Mouse (Mus musculus) heart, embryonic 14.5 days (tissue): Measurements from ENCODE around the gene Sf3a1. TPM values are rescaled to one million over a fixed set of nuclear protein-coding genes. Genes with fewer than 3 reads are reported as not detected.

Source experiments
- ATAC-seq: fragments of 200-750 bp; cut with Nextera tagmentation; 2 replicates; pipeline ENCODE4 v1.8.0; 2017; ENCODE audit warnings: low read depth, moderate TSS enrichment; ENCODE audit not compliant: insufficient number of reproducible peaks, insufficient read depth, low FRiP score
- H3K27ac ChIP-seq, 2 experiments: fragments of 200-500 bp in 1 of 2; fragments of 300-500 bp in 1 of 2; sonication (generic) in 1 of 2; replicated peaks in 1 of 2; 2 replicates each; pipeline ENCODE4 v1.5.1; 2012 to 2014; ENCODE audit warnings: low read depth in 2 of 2, low read length in 2 of 2, control low read depth in 1 of 2, mild to moderate bottlenecking in 1 of 2, mixed read lengths in 1 of 2; ENCODE audit not compliant: control insufficient read depth in 1 of 2, insufficient read depth in 1 of 2
- H3K27me3 ChIP-seq: fragments of 300-500 bp; sonication (generic); 2 replicates; pipeline ENCODE4 v1.6.1; 2014; ENCODE audit warnings: mild to moderate bottlenecking, low read length, control low read depth; ENCODE audit not compliant: control insufficient read depth, insufficient read depth
- H3K36me3 ChIP-seq: fragments of 300-500 bp; sonication (generic); 2 replicates; pipeline ENCODE4 v1.6.1; 2014; ENCODE audit warnings: mild to moderate bottlenecking, control low read depth, low read length, mixed read lengths; ENCODE audit not compliant: control insufficient read depth, insufficient read depth
- H3K4me1 ChIP-seq, 2 experiments: fragments of 200-500 bp in 1 of 2; fragments of 300-500 bp in 1 of 2; sonication (generic) in 1 of 2; 2 replicates each; pipeline ENCODE4 v1.6.1; 2012 to 2014; ENCODE audit warnings: low read length in 2 of 2, control low read depth in 1 of 2, mixed read lengths in 1 of 2; ENCODE audit not compliant: control insufficient read depth in 2 of 2, insufficient read depth in 2 of 2
- H3K4me2 ChIP-seq: fragments of 300-500 bp; sonication (generic); 2 replicates; pipeline ENCODE4 v1.6.1; 2014; ENCODE audit warnings: mild to moderate bottlenecking, low read length
- H3K4me3 ChIP-seq, 2 experiments: fragments of 200-500 bp in 1 of 2; fragments of 300-500 bp in 1 of 2; sonication (generic) in 1 of 2; 2 replicates each; pipeline ENCODE4 v1.5.1; 2012 to 2014; ENCODE audit warnings: low read length in 2 of 2, mild to moderate bottlenecking in 2 of 2, control low read depth in 1 of 2, low read depth in 1 of 2, moderate library complexity in 1 of 2; ENCODE audit not compliant: control insufficient read depth in 1 of 2, insufficient read depth in 1 of 2
- H3K9ac ChIP-seq: fragments of 300-500 bp; sonication (generic); 2 replicates; pipeline ENCODE4 v1.6.1; 2014; ENCODE audit warnings: mild to moderate bottlenecking, low read length
- H3K9me3 ChIP-seq: fragments of 300-500 bp; sonication (generic); 2 replicates; pipeline ENCODE4 v1.6.1; 2016; ENCODE audit warnings: low read length, control low read depth; ENCODE audit not compliant: control insufficient read depth
- WGBS: fragments of 180-500 bp; shearing (Covaris S2); extraction: QIAGEN DNeasy Blood & Tissue Kit; methylation state at CpG from one replicate; pipeline ENCODE4 v1.1.7; 2014; 5-methylcytosine and 5-hydroxymethylcytosine counted together
- polyA plus RNA-seq: library from polyadenylated mRNA; unstranded; fragments of >200 nt; fragmentation: Nextera tagmentation; extraction: Ambion mirVana; gene quantifications from 2 replicates; pipeline ENCODE4 v1.2.1, GENCODE M21; 2014

Gene Sf3a1
- polyA plus RNA-seq, 1 experiment from 2014 or later, result 31.6 TPM

DNA sequence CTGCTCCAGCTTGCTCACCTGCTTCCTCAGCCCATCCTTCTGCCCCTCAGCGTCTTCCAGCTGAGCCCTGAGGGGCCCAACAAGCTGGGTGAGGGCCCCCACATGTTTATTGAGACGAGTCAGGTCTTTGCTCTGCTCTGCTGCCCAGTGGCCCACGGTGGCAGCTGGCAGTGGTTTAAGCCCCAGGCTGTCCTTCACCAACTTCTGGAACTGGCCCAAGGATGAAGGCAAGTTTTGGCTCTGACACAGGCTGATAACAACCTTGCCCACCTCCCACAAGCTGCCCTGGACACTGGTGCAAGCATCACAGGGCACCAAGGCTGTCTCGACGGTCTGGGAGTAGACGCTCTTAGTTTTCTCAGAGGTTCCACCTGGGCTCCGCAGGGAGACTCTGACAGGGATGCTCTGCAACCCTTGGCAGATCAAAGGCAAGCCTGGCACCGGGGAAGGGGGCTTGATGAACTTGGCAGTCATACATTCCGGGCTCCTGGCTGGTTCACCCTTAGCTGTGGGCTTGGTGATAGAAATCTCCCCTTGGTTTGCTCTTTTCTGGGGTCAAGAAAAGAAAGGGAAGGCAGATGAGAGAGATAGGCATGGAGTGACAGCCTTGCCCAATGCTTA, 11.5 kb upstream of the Sf3a1 start:
- no peak overlapping the region for H3K9ac ChIP-seq
- peaks cover 22% of the 10 kb centered on the region for H3K36me3 ChIP-seq
- no peak overlapping the region for H3K4me2 ChIP-seq
- no peaks in the 10 kb centered on the region for H3K9me3 ChIP-seq
- no peak overlapping the region for H3K4me3 ChIP-seq
- H3K27ac ChIP-seq, result no peak overlapping the region
- no peaks in the 10 kb centered on the region for H3K27me3 ChIP-seq
- 83% methylated on average over 9 of the region's 9 CpGs for WGBS
- no peak for ATAC-seq
- peaks cover 0 to 2% of the 10 kb centered on the region in 2 experiments; a peak in 1 of 4 replicates for H3K4me1 ChIP-seq

DNA sequence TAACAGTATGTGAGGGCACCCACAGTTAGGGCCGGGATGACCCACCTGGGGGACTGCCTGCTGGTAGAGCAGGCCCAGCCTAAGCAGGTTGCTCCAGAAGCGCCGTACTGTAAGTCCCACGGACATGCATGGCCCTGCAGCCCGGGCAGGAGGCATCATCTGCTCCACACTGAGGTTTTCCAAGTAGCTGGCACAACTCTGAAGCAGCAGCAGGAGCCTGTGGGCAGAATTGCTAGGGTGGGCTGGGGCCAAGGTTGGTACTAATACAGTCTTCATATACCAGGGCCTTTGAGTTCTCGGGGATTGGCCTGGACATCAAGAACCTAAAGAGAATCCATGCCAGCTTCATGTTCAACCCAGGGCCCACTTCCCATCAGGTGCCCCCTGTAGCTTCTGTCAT, 10.3 kb upstream of the Sf3a1 start:
- Histone ChIP-seq H3K36me3 (peaks cover 14% of the 10 kb centered on the region; the same call in 1 of the 2 replicates), H3K4me3 (no peak overlapping the region), H3K27ac (no peak overlapping the region), H3K9ac (no peak overlapping the region), H3K9me3 (no peaks in the 10 kb centered on the region), H3K27me3 (no peaks in the 10 kb centered on the region), H3K4me2 (no peak overlapping the region), H3K4me1 (peaks cover 0 to 2% of the 10 kb centered on the region in 2 experiments; a peak in 1 of 4 replicates)
- WGBS, result 84% methylated on average over 6 of the region's 6 CpGs
- ATAC-seq, result no peak

DNA sequence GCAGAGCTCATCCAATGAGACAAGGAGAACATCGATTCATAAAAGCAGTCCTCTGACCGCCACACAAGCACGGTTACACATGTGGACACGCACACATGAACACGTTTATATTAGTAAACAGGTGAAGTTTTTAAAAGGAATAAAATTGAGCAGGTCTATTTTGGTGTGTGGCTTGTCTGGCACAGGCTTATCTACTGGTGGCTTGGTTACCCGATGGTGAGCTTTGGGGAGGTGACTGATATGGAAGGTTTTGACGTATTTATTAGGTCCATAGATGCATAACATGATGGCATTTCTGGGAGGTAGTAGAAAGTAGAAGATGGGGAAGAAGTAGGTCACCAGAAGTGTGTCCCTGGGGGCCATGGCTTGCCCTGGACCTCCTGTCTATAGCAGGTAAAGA, 6.5 kb upstream of the Sf3a1 start:
- no peak overlapping the region for H3K9ac ChIP-seq
- no peaks in the 10 kb centered on the region for H3K9me3 ChIP-seq
- 81% methylated on average over 7 of the region's 7 CpGs for WGBS
- no peak for ATAC-seq
- no peaks in the 10 kb centered on the region for H3K27me3 ChIP-seq
- no peak overlapping the region for H3K4me3 ChIP-seq
- H3K27ac ChIP-seq, result no peak overlapping the region
- H3K4me2 ChIP-seq, result no peak overlapping the region
- H3K4me1 ChIP-seq, result 0 out of 4 replicates have a peak, but pooled peaks cover 0 to 5% of the 10 kb centered on the region in 2 experiments
- 0 out of 2 replicates have a peak, but pooled peaks cover 5% of the 10 kb centered on the region for H3K36me3 ChIP-seq

GRCm38 (mm10) chr11:4155641-4156040, 4.5 kb upstream of the Sf3a1 start:
- 52% methylated on average over 5 of the region's 5 CpGs for WGBS
- no peak overlapping the region for H3K4me3 ChIP-seq
- no peak overlapping the region for H3K9ac ChIP-seq
- H3K36me3 ChIP-seq, result 0 out of 2 replicates have a peak, but pooled peaks cover 3% of the 10 kb centered on the region
- H3K27ac ChIP-seq, result no peak overlapping the region
- no peaks in the 10 kb centered on the region for H3K27me3 ChIP-seq
- ATAC-seq, result no peak
- no peak overlapping the region for H3K4me2 ChIP-seq
- H3K9me3 ChIP-seq, result no peaks in the 10 kb centered on the region
- H3K4me1 ChIP-seq, result peaks cover 0 to 9% of the 10 kb centered on the region in 2 experiments; a peak in 1 of 4 replicates

DNA sequence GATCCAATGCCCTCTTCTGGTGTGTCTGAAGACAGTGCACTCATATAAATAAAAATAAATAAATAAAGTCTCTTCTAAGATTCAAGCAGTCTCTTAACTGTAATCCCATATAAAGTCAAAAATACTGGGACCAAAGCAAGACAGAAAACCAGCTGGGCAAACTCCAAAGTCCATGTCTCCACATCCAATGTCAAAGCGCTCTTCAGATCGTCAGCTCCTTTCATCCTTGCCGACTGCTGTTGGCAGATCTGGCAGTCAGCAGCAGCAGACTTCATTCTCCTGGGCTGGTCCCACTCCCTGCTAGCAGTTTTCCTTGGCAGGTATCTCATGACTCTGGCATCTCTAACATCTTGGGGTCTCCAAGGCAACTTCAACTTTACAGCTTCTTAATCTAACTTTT, 1.5 kb upstream of the Sf3a1 start:
- ATAC-seq, result no peak
- Histone ChIP-seq H3K9me3 (no peaks in the 10 kb centered on the region), H3K27me3 (no peaks in the 10 kb centered on the region), H3K4me3 (no peak overlapping the region), H3K4me2 (no peak overlapping the region), H3K36me3 (peaks cover 28% of the 10 kb centered on the region), H3K9ac (no peak overlapping the region), H3K4me1 (peaks cover 0 to 28% of the 10 kb centered on the region in 2 experiments; a peak in 2 of 4 replicates), H3K27ac (no peak overlapping the region)
- WGBS, result 58% methylated on average over 3 of the region's 3 CpGs

DNA sequence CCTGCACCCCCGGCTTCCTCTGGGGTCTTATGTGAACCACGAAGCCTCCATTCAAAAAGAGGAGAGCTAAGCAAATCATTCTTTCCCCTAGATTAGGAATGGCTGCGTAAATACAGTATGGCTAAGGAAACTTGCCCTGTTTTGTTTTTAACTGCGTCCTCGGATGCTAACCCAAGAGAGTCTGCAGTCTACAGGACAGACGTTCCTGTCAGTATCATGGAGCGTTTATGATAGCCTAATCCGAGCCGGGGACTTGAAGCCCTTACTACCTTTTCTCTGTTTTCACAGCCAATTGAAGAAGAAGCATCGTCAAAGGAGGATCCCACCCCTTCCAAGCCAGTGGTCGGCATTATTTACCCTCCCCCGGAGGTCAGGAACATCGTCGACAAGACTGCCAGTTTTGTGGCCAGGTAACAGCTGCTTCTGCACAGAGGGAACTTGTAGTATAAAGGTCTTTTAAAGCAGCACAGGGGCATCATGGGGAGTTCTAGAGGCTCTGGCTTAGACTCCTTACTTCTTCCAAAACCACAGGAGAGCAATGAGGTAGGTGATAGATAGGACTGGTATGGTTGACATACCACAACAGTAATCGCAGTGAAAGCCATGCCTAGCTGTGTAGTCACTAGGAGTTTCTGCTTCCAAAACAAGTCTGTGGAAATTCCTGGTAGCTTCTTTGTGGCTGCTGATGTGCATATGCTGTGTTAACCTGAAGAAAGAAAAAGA, 769 bp downstream of the Sf3a1 start:
- H3K27me3 ChIP-seq, result no peaks in the 10 kb centered on the region
- 6% methylated on average over 15 of the region's 15 CpGs for WGBS
- H3K4me3 ChIP-seq, result peak overlapping the region; percentile 74 to 91
- peak overlapping the region; percentile 91 for H3K4me2 ChIP-seq
- no peak for ATAC-seq
- no peaks in the 10 kb centered on the region for H3K9me3 ChIP-seq
- H3K4me1 ChIP-seq, result peaks cover 0 to 36% of the 10 kb centered on the region in 2 experiments; a peak in 2 of 4 replicates
- H3K9ac ChIP-seq, result peak overlapping the region; percentile 82
- H3K36me3 ChIP-seq, result peaks cover 51% of the 10 kb centered on the region
- peak overlapping the region; percentile 83 to 94; a peak in 3 of 4 replicates for H3K27ac ChIP-seq

GRCm38 (mm10) chr11:4164701-4165100, 4.6 kb downstream of the Sf3a1 start:
- no peak for ATAC-seq
- no peak overlapping the region for H3K4me2 ChIP-seq
- no peak overlapping the region for H3K9ac ChIP-seq
- no peaks in the 10 kb centered on the region for H3K9me3 ChIP-seq
- no peaks in the 10 kb centered on the region for H3K27me3 ChIP-seq
- no peak overlapping the region for H3K4me3 ChIP-seq
- H3K36me3 ChIP-seq, result peaks cover 86% of the 10 kb centered on the region
- no peak overlapping the region for H3K27ac ChIP-seq
- 87% methylated on average over 2 of the region's 2 CpGs for WGBS
- H3K4me1 ChIP-seq, result peaks cover 0 to 30% of the 10 kb centered on the region in 2 experiments; a peak in 2 of 4 replicates
